Mouse (Mus musculus): ENCODE measurements around the gene Mmp28. TPM values are rescaled to one million over a fixed set of nuclear protein-coding genes. Genes with fewer than 3 reads are reported as not detected.

Mmp28 gene
- polyA plus RNA-seq, 1 experiment: 2.1 TPM

DNA sequence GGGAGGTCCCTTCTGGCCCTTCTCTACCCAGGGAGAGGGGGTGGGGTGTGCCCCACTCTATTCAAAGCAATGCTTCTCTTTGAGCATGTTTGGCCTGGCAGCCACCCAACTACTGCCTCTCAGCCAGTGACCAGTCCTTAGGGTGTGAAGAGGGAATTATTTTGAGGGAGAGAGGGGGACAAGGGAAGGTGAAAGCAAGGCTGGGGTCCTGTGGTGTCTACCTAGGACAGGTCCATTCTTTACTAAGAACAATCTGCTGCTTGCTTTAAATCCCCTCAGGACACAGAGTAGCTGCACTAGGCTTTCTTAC is 14.0 kb downstream of the Mmp28 start:
- DNase-seq (ENCODE audit: low read depth, low spot score): no peak

DNA sequence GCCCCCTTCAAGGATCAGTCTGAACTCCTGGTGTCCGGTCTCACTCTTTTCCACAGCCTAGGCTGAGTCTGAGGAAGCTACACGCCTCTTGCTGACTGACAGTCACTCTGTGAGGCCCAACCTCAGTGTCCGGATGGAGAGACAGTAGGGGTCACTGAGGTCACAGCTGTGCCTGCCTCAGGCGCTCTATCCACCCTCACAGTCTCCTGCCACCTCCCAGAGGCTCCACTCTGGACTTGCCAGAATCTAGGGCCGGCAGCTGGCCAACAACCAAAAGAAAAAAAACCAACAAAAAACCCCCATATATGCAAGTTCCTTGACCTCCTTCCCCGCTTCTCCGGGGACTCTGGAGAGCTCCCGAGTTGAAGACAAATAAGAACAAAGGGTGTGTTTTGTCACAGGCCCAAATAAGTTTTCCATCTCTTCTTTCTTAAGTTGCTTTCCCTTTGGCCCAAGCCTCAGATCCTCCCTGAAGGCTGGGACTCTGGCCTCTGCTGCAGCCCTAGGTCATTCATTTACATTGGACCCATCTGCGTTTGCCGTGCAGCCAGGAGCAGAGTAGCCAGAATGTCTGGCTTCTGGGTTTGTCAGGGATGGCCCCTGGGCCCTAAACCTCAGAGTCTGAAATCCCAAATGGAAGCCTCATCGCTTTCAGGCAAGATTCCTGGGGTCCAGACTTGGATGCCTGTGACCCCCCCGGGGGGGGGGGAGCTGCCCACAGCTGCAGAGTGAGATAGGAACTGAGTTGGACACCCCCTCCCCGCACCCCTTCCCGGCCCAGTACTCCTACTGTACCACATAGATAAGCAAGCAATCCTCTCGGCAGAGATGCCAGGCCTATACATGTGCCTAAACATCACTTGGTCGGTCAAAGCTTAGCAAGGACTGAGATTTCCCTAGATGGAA is 14.6 kb downstream of the Mmp28 start:
- no peak for DNase-seq (ENCODE audit: low read depth, low spot score)
- 47% methylated on average over 16 of the region's 16 CpGs for WGBS

DNA sequence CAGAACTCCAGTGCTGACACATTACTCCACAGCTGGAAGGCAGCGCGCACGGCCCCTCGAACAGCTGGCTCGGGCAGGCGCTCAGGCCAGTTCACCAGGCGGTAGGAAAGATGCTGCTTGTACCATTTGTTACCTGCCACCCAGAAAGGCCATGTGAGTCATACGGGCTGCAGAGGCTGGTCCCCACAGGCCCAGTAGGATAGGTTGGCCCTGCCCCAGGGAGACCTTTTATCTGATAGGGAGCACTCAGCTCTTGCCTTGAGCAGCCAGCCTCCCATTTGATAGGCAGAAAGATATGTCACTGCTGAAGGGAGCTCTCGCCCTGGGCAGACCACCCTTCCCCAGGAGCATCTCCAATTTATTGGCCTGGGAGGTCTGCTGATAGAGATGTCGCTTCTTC is 15.3 kb downstream of the Mmp28 start:
- DNase-seq (ENCODE audit: low read depth, low spot score): no peak
- whole genome bisulfite sequencing: 86% methylated on average over 10 of the region's 10 CpGs

DNA sequence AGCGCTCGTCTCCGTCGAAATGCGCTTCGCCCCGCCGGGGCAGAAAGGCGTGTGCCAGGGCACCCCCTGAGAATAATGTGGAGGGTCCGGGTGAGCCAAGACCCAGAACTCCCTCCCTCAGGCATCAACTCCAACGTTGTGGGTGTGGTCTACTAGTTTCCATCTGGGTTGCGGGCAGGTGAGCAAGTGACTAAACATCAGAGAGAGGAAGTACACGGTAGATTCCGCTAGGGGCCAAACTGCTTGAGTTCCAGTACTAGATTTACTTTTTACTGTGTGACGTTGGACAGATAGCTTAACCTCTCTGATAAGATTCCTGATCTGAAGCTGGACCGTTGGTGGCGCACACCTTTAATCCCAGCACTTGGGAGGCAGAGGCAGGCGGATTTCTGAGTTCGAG is 17.9 kb downstream of the Mmp28 start:
- 28% methylated on average over 19 of the region's 19 CpGs for WGBS
- no peak for DNase-seq (ENCODE audit: low read depth, low spot score)

DNA sequence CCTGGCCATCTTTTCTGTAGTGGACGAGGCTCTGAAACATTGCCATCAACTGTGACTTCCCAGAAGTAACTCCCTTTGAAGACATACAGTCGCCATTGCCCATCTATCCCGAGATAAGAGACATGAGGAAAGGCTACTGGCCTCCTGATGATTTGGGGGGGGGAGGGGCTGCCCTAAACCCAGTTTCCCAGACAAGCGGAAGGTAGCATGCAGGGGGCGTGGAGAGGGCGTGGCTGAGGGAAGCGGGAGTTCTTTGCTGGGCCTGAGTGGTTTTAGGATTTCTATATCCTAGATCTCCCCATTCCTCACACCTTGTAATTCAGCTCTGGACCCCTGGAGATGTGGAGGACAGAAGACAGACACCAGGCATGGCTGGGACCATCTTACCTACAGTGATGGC is 19.0 kb downstream of the Mmp28 start:
- 15% methylated on average over 7 of the region's 7 CpGs for WGBS
- DNase-seq (ENCODE audit: low read depth, low spot score): no peak

DNA sequence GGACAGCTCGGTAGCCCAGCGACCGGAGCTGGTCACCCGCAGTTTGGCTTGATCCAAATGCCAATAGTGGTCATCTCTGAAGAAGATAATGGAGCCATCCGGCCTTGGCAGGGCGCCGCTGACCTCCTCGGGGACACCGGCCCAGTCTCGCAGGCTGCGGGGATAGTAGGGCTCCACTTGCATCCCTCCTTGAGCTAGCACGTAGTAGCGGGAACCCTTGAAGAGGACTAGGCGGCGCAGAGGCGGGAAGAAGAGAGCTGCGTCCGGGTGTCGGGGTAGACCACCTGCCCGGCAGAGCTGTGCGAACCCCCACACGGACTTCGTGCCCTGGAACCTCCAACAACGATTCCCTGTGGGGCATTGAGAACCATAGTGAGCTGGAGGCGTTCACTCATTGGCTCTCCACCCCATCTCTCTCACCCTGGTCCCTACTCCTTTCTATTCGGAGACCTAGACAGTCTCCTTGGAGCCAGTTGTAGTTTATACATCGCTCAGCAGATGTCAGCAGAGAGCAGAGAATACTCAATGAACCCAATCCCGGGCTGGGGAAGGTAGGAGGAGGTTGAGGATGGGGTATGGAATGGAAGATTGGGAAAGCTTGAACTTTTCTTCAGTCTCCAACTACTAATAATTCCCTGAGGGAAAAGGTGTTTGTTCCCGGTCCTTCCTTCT is 20.1 kb downstream of the Mmp28 start:
- DNase-seq (ENCODE audit: low read depth, low spot score): peak; percentile 67
- 15% methylated on average over 29 of the region's 29 CpGs for WGBS

DNA sequence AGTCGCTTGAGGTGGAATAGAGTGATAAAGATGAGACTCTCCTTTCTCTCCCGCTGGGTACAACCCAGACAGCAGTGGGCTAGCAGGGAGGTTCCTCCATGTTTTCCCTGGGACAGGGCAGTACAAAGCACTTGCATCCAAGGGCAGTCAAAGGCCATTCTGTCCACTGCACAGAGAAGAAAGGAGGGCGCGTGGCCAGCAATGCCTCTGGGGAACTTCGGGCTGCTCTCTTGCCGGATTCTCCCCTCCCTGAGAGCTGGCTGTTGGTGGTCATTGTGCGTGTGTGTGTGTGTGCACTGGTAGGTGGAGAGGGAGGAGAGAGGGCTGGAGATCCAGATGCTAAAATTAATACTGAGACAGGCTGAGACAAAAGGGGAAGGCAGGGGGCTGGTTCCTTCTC is 21.6 kb downstream of the Mmp28 start:
- no peak for DNase-seq (ENCODE audit: low read depth, low spot score)
- 54% methylated on average over 7 of the region's 7 CpGs for WGBS

DNA sequence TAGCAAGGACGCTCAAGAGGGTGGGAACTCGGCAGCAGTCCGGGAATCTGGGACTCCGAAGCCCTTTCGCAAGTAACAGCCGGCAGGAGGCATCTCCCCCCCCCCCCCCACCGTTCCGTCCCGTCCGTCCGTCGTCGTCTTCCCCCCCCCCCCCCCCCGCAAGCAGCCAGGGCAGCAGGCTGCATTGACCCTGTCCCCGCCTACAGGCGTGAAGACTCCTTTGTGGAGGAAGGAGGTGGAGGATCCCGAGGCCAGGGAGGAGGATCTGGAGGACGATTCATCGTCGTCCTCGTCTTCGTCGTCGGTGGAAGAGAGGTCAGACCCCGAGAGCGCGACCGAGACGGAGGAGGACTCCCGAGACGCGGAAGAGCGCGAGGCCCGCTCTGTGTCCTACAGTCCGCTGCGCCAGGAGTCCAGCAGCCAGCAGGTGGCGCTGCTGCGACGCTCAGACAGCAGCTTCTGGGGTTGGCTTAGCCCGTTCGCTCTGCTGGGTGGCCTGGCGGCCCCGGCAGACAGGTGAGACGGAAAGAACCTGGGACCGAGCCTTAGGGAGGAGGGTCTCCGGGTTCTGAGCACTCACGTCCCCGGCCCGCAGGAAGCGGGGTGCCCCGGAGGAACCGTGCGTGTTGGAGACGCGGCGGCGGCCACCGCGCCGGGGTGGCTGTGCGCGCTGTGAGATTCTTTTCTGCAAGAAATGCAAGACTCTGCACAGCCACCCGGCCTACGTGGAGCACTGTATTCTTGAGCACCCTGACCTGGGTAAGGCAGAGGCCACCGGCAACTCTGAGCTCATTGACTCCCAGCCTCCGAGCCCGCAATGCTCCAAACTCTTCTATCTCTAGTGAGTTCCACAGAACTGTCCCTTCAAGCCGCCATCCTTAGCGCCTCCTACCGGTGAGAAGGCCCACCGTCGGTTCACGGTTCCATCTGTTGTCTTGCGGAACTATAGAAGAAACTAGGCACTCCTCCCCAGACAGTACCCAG is 22.5 kb downstream of the Mmp28 start:
- WGBS: under 1% methylated on average over 75 of the region's 75 CpGs
- peak; percentile 89 for DNase-seq (ENCODE audit: low read depth, low spot score)

DNA sequence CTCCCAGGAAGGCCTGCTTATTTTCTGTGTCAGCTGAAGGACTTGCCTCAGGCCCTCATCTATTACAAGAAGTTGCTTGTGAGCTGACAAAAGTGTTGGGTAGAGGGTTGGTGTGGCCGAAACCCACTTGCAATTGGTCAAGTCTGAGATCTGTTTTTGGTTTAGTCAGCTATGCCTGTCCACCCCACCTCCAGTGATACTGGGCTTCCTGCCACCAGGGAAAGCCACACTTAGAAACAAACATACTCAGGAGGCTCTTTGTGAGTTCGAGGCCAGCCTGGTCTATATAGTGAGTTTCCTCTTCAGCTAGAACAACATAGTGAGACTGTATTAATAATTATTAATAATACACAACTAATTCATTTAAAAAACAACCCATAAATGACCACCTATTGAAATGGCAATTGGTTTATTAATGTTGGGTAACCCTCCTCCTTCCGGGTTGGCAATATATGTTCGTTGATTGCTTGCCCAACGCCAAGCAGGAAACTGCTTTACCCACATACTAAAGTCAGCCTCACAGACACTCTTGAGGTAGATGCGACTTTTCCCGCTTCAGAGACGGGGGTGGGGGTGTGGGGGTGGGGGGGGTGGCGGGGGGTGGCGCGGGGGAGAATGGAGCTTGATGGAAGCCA is 23.3 kb downstream of the Mmp28 start:
- no peak for DNase-seq (ENCODE audit: low read depth, low spot score)
- WGBS: 18% methylated on average over 11 of the region's 11 CpGs

DNA sequence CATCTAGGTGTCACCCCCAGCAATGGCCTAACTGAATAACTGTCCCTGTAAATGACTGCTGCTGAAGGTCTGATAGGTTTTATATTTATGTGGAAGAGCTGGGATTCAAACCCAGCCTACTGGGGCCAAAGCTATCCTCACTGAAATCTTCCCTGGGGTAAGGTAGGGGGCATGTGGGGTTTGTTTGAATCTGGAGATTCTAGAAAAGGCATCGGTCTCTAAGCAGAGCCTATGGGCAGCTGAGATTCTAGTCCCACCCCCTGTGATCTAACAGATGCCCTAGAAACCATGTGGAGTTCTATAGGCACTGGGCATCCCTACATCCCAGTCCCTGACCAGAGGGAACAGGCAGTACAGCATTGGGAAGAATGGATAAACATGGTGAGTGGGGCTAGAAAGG is 25.5 kb downstream of the Mmp28 start, which contains the start of gene 1700020L24Rik:
Gene 1700020L24Rik (plus strand): TSS at position 301 of the 400 bp plus-strand sequence.
- DNase-seq (ENCODE audit: low read depth, low spot score): no peak
- 89% methylated on average over 1 of the region's 1 CpGs for WGBS

DNA sequence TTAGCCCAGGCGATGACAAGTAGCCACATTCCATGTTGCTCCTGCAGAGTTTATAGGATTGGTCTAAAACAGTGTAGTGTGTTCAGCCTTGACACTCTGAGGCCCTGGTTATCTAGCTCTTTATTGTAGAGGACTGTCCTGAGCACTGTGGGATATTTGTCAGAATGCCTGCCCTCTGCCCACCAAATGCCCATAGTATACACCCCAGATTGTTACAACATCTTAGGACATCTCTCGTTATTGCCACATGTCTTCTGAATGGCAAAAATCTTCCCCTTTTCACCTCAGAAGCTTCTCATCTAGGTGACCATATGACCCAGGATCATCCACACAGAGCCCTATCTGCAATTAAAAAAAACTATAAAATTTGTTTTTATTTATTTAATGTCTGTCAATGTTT is 30.3 kb downstream of the Mmp28 start:
- WGBS: 66% methylated on average over 2 of the region's 2 CpGs
- DNase-seq (ENCODE audit: low read depth, low spot score): no peak

DNA sequence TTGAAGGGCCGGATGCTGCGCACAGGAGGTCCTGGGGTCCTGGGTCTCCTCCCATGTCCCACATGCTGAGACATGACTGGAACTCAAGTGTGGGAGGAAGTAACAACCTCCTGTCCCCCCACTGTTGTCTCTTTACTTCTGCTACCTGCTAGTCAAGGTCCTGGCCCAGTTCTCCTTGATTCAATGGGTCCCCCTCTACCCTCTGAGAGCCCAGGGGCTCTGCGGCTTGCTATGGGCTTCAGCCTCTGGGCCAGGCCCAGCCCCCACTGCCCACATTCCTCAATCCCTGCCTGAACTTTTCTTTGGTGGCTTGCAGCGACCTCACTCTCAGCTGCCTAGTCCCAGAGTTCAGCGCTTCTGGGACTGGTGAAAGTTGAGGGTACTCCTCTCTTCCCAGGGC is 33.5 kb downstream of the Mmp28 start, which contains the start of gene Gas2l2:
Gene Gas2l2 (minus strand): TSS at position 101 of the 400 bp plus-strand sequence.
- 59% methylated on average over 5 of the region's 5 CpGs for WGBS
- DNase-seq (ENCODE audit: low read depth, low spot score): no peak

DNA sequence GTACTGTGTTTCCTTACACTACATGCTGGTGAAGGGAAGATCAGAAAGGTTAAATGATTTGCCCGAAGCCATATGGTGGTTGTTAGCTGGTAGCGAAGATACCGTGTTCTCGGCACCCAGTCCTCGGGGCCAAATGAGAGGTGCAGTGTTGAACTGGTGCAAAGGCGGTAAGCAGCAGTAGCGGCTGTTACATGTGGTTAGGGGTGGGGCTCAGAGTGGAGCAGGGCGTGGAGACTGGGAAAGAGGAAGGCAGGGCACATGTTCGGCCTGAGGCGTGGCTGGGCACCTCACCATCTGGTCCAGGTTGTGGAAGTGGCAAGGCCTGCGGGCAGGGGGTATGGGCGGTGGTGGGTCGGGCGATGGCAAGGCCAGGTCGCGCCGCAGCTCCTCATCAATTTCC is 35.9 kb downstream of the Mmp28 start:
- DNase-seq (ENCODE audit: low read depth, low spot score): peak; percentile 18
- 16% methylated on average over 17 of the region's 17 CpGs for WGBS

DNA sequence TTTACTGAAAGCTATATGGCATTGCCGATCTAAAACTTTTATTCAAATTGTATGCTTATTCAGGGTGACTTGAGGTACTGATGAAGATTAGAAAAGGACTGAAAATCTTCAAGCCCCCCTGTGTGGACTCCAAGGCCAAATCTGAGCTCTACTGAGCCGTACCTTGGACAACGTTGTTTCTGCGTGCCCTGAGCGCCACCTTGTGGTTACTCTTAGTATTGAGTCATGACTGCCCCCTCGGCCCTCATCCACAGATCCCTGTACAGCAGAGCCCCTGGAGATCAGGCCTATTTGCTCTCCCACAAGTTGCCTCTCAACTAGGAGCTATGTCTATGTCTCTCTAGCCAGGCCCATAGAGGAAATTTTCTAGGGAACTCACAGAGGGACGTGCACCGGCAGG is 38.2 kb downstream of the Mmp28 start:
- WGBS: 8% methylated on average over 8 of the region's 8 CpGs
- peak; percentile 14 for DNase-seq (ENCODE audit: low read depth, low spot score)

DNA sequence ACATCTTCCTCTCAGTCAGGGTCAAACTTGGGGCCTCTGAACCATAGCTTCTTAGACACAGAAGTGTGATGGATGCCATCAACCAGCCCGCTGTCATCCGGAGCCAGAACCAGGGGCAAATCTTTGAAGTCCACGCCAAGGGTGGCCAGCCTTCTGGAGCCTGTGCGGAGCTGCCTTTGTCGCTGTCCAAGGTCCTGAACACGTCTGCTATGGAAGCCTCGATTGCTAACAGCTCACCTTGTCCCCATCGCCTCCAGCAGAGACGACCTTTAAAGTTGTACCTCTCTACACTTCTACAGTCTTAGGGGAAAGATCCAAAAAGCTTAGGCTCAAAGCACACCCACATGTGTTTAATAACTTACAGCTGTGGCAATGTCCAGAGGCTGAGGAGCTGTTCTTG is 41.6 kb downstream of the Mmp28 start:
- peak; percentile 28 for DNase-seq (ENCODE audit: low read depth, low spot score)
- 3% methylated on average over 9 of the region's 9 CpGs for WGBS

DNA sequence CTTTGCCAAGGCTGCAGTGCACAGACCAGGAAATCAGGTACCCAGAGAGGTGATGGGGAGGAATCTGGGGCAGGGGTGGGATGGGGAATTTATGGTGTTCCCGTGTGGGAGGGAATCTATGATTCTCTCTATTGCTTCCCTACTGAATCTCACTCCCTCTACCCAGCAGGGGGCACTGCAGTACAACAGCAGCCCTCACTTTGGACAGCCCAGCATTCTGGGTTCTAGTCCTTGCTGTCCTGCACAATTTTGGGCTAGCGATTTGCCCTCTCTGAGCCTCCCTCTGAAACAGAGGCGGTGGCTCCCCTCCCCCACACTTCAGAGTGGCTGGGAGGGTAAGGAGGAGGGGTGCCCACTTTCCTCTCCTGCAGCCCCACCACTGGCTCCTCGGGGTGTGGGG is 42.5 kb downstream of the Mmp28 start:
- DNase-seq (ENCODE audit: low read depth, low spot score): no peak
- 48% methylated on average over 4 of the region's 4 CpGs for WGBS

DNA sequence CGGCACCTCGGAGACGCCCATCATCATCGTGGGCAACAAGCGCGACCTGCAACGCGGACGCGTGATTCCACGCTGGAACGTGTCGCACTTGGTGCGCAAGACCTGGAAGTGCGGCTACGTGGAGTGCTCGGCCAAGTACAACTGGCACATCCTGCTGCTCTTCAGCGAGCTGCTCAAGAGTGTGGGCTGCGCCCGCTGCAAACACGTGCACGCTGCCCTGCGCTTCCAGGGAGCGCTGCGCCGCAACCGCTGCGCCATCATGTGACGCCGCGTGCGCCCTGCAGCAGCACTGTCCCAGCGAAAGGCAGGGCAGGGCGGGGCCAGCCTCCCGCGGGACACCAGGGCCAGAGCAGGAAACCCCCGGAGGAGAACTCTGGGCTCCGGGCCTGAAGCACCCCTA is 44.3 kb downstream of the Mmp28 start:
- 8% methylated on average over 38 of the region's 38 CpGs for WGBS
- DNase-seq (ENCODE audit: low read depth, low spot score): no peak

DNA sequence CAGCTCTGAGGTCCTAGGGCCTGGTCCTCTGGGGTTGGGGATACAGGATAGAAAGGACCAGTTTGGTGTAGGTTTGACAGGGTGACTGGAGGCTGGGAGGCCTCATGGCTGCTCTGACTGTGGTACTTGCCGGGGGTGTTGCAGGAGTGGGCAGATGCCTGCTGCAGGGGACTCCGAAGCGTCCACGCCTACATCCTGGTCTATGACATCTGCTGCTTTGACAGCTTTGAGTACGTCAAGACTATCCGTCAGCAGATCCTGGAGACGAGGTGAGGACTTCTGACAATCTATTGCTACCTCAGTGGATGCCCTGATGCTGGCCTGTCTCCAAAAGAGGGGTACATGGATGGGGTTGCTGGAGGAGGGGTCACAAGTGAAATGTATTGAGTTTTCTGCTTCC is 45.2 kb downstream of the Mmp28 start:
- no peak for DNase-seq (ENCODE audit: low read depth, low spot score)
- 82% methylated on average over 7 of the region's 7 CpGs for WGBS

DNA sequence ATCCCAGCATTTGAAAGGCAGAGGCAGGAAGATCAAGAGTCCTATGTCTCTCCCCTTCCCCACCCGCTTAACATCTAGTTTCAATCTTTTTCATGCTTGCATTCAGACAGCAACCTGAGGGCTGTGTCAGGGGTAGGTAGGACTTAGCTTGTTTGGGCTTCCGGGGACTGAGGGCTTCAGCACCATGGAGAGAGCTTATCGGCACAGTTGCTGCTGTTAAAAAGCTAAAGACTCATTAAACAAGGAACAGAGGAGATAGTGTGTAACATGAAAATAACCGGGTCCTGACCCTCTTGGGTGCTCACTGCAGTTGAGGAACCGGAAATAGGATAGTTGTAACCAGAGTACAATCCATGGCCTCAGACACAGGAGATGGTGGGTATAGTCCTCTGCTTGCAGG is 45.8 kb downstream of the Mmp28 start:
- DNase-seq (ENCODE audit: low read depth, low spot score): peak; percentile 13

DNA sequence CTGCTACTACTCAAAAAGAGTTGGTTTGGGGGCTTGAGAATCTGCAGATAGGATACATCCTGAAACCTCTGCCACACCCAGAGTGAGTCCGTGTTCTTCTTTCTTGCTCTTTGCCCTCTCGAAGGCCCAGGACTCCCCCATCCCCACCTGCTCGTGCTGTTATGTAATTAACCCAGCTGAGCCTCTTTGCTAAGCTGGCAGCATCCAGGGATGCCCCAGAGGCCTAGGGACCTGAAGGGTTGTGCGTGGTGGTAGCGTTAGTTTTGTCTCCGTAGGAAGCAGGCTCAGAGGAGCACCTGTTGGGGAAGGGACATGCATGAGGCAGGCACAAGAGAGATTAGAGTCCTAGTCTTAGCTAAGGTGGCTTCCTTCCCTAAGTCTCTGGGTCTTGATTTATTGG is 52.4 kb downstream of the Mmp28 start:
- no peak for DNase-seq (ENCODE audit: low read depth, low spot score)
- WGBS: 50% methylated on average over 6 of the region's 6 CpGs

More for the DNA sequence above, 45.8 kb downstream of the Mmp28 start:
- WGBS: 3% methylated on average over 5 of the region's 5 CpGs

Data from large intestine, adult 2 months (tissue).